Mouse (Mus musculus) testis, adult 2 months (tissue): ENCODE measurements around the gene Tpi1. TPM values are rescaled to one million over a fixed set of nuclear protein-coding genes. Genes with fewer than 3 reads are reported as not detected.

Experiments
- H3K27ac ChIP-seq: fragments of 200-500 bp; 2 replicates; pipeline ENCODE4 v1.5.1; 2012; ENCODE audit warnings: low read depth, low read length; ENCODE audit not compliant: control insufficient read depth, insufficient read depth
- H3K27me3 ChIP-seq: fragments of 200-500 bp; 2 replicates; pipeline ENCODE4 v1.6.1; 2012; ENCODE audit warnings: mild to moderate bottlenecking, low read length, moderate library complexity; ENCODE audit not compliant: control insufficient read depth, insufficient read depth
- H3K36me3 ChIP-seq: fragments of 200-500 bp; 2 replicates; pipeline ENCODE4 v1.6.1; 2012; ENCODE audit warnings: mild to moderate bottlenecking, low read length; ENCODE audit not compliant: control insufficient read depth, insufficient read depth
- H3K4me1 ChIP-seq: fragments of 200-500 bp; 2 replicates; pipeline ENCODE4 v1.6.1; 2012; ENCODE audit warnings: low read length; ENCODE audit not compliant: control insufficient read depth, insufficient read depth
- H3K4me3 ChIP-seq: fragments of 200-500 bp; 2 replicates; pipeline ENCODE4 v1.5.1; 2012; ENCODE audit warnings: low read depth, mild to moderate bottlenecking, low read length, moderate library complexity, mixed read lengths; ENCODE audit not compliant: control insufficient read depth
- CTCF ChIP-seq: fragments of 200-500 bp; IDR thresholded peaks from 2 replicates; pipeline ENCODE4 v1.5.1; 2012; ENCODE audit warnings: low read depth, mild to moderate bottlenecking, inconsistent platforms, low read length, moderate library complexity; ENCODE audit not compliant: control insufficient read depth, insufficient read depth, insufficient replicate concordance
- POLR2A ChIP-seq: fragments of 200-500 bp; IDR thresholded peaks from 2 replicates; pipeline ENCODE4 v1.6.1; 2012; ENCODE audit warnings: low read depth, mild to moderate bottlenecking, inconsistent platforms, low read length, moderate library complexity; ENCODE audit not compliant: control insufficient read depth
- polyA plus RNA-seq: library from polyadenylated mRNA; depleted of rRNA; stranded (reverse); fragments of >200 nt; gene quantifications from 2 replicates; pipeline ENCODE4 v1.2.3, GENCODE M21; 2012; rRNA removed

Tpi1 gene
- polyA plus RNA-seq = 471 and 473 TPM in 2 replicates

- Histone ChIP-seq H3K27me3 (no peaks in the 10 kb centered on the region), H3K36me3 (peaks cover 5% of the 10 kb centered on the region), H3K4me1 (peaks cover 46% of the 10 kb centered on the region), H3K27ac (peak within 1 kb of the TSS; percentile 99), H3K4me3 (peak within 1 kb of the TSS; percentile 83)
- TF ChIP-seq CTCF (no peak; the same call in 1 of the 2 replicates), POLR2A (no peak; the same call in 1 of the 2 replicates)
Measured at GRCm38 (mm10) chr6:124813933-124814332, at the start of gene Tpi1. TSS of gene Tpi1 (minus strand) at chr6:124814296.

GRCm38 (mm10) chr6:124863125-124863657 is 49.1 kb upstream of the Tpi1 start:
- Histone ChIP-seq H3K4me1 (peaks cover 4% of the 10 kb centered on the region), H3K27ac (no peak overlapping the region), H3K36me3 (no peaks in the 10 kb centered on the region), H3K4me3 (peak overlapping the region; percentile 48), H3K27me3 (no peaks in the 10 kb centered on the region)
- no peak for TF ChIP-seq CTCF
- TF ChIP-seq POLR2A = no peak

GRCm38 (mm10) chr6:124862406-124863124 is 48.5 kb upstream of the Tpi1 start:
- no peak overlapping the region for H3K27ac ChIP-seq

GRCm38 (mm10) chr6:124861802-124862201 is 47.7 kb upstream of the Tpi1 start:
- H3K27me3 ChIP-seq = no peaks in the 10 kb centered on the region
- H3K36me3 ChIP-seq = no peaks in the 10 kb centered on the region
- H3K4me1 ChIP-seq = peaks cover 7% of the 10 kb centered on the region
- H3K27ac ChIP-seq = no peak overlapping the region
- TF ChIP-seq CTCF = no peak
- no peak for TF ChIP-seq POLR2A
- no peak overlapping the region for H3K4me3 ChIP-seq

More at GRCm38 (mm10) chr6:124862406-124863124, 48.5 kb upstream of the Tpi1 start:
- peaks cover 4% of the 10 kb centered on the region for H3K4me1 ChIP-seq
- no peaks in the 10 kb centered on the region for H3K36me3 ChIP-seq
- H3K4me3 ChIP-seq = no peak overlapping the region
- no peak for TF ChIP-seq CTCF
- TF ChIP-seq POLR2A = no peak
- H3K27me3 ChIP-seq = no peaks in the 10 kb centered on the region

GRCm38 (mm10) chr6:124861266-124861665 is 47.2 kb upstream of the Tpi1 start:
- Histone ChIP-seq H3K4me3 (no peak overlapping the region), H3K4me1 (peaks cover 8% of the 10 kb centered on the region), H3K27ac (no peak overlapping the region), H3K36me3 (no peaks in the 10 kb centered on the region), H3K27me3 (no peaks in the 10 kb centered on the region)
- TF ChIP-seq CTCF (no peak), POLR2A (no peak)

- Histone ChIP-seq H3K27me3 (no peaks in the 10 kb centered on the region), H3K27ac (no peak overlapping the region), H3K36me3 (no peaks in the 10 kb centered on the region), H3K4me1 (peaks cover 8% of the 10 kb centered on the region), H3K4me3 (no peak overlapping the region)
- TF ChIP-seq POLR2A (no peak), CTCF (no peak)
Measured at GRCm38 (mm10) chr6:124860511-124860910, 46.4 kb upstream of the Tpi1 start.

- Histone ChIP-seq H3K27ac (no peak overlapping the region), H3K27me3 (no peaks in the 10 kb centered on the region), H3K4me3 (no peak overlapping the region), H3K36me3 (no peaks in the 10 kb centered on the region), H3K4me1 (peaks cover 8% of the 10 kb centered on the region)
- peak; percentile 80; the same call in 1 of the 2 replicates for TF ChIP-seq CTCF
- no peak for TF ChIP-seq POLR2A
Measured at GRCm38 (mm10) chr6:124859725-124860124, 45.6 kb upstream of the Tpi1 start.
